Mouse (Mus musculus): ENCODE measurements around the gene Fpr2. TPM values are rescaled to one million over a fixed set of nuclear protein-coding genes. Genes with fewer than 3 reads are reported as not detected.

Fpr2 gene
- 0.48 and 0.72 TPM in 2 replicates for polyA plus RNA-seq (2012; rRNA removed)

DNA sequence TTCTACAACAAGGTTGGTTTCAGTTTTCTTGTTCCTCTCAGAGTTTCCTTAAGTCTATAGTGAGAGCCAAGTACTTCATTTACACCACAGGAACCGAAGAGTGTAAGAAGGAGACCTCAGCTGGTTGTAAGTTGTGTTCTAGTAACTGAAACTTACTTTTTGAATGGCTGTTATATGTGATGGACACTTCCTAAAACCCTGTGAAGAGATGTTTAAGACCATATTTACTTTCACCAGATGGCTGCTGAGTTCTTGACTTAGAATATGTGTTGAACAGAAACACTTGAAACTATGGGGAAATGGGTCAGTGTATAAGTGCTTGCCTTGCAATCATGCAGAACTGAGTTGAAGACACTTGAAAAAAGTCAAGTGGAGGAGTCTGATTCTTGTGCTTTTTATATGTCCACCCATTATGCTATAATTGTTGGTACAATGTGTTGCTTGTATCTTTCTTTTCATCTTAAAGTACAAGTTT, at the start of gene Fpr2, which contains the start of gene Fpr3:
Fpr2 (plus strand) TSS at position 51 of the 475 bp plus-strand sequence.
Fpr3 (plus strand) TSS at position 79 of the 475 bp plus-strand sequence.

GRCm38 (mm10) chr17:17855064-17855838, 32.4 kb upstream of the Fpr2 start, which contains the start of gene Has1:
Has1 (minus strand) TSS chr17:17855205.

DNA sequence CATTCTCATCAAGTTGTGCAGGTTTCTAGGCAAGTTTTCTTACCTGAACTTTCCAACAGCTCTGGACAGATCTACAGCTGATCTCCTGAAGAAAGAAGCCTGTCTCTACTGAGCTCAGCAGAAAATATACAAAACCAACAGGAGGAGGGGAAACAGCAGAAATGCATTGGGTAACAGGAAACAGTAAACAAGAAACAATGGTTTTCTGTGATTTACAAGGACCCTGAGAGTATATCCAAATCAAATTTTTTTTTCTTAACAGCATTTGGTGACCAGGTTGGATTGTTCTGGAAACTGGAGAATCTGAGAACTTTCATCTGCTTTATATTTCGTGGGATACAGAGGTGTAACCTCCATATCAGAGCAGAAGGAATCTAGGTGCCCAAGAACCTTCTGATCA, 3.8 kb upstream of the Fpr2 start, which contains the start of gene Fpr1:
Fpr1 (minus strand) TSS at position 101 of the 400 bp plus-strand sequence.

Other genes with a start within 250 kb of the Fpr2 start
- not detected in 2 replicates for gene Vmn2r90, start 184.1 kb upstream of the Fpr2 start, polyA plus RNA-seq (2012; rRNA removed)
- gene Spaca6, start 60.7 kb upstream of the Fpr2 start, polyA plus RNA-seq (2012; rRNA removed), result 50.8 and 53.0 TPM in 2 replicates
- 0.63 and 1.5 TPM in 2 replicates for gene Has1, start 32.6 kb upstream of the Fpr2 start, polyA plus RNA-seq (2012; rRNA removed)
- gene Fpr1, start 3.9 kb upstream of the Fpr2 start, polyA plus RNA-seq (2012; rRNA removed), result 0.11 and 0.14 TPM in 2 replicates
- not detected in 2 replicates for gene Fpr3, start within 50 bp of the Fpr2 start, polyA plus RNA-seq (2012; rRNA removed)
- gene Fpr-rs4, start 133.9 kb downstream of the Fpr2 start, polyA plus RNA-seq (2012; rRNA removed), result not detected in 2 replicates
- gene Vmn2r124, start 161.6 kb downstream of the Fpr2 start, polyA plus RNA-seq (2012; rRNA removed), result not detected in 2 replicates
- gene Vmn2r91, start 197.2 kb downstream of the Fpr2 start, polyA plus RNA-seq (2012; rRNA removed), result not detected in 2 replicates